ENCODE assay signal across 8 mouse cellular contexts in the genomic region with DNA sequence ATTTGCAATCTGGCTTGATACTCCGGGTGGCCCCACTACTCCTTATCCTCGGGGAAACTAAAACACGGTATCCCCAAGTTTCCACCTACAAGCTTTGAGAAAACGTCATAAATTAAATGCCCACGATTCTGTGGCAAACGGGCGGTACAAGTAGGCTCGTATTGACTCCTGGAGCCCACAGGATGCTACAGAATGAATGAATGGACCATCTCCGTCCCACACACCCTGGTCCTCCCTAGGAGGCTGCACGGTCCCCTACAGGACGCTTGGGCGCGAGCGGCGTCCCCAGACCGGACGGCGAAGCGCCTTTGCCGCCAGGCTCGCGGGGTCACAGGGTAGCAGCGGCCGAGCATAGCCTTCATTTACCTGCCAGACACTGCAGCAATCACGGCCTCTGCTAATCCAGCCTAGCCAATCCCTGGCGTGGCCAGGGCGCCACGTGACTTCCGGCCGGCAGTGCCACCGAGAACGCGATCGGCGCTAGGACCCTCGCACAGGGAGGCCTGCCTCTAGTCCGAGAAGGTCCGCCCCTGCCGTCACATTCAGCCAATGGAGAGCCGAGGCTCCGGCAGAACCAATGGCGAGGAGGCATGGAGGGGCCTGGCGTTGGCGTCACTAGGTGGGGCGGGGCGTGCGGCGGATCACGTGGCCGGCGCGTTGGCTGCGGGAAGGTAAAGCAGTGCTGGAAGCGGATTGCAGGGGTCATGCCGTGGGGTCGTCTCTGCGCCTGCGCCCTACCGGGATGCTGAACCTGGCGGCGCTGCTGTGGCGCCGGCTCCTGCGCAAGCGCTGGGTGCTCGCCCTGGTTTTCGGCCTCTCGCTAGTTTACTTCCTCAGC. TPM values are rescaled to one million over a fixed set of nuclear protein-coding genes. Genes with fewer than 3 reads are reported as not detected.
DNase-seq lines count a peak whose midpoint lies in the region; ATAC-seq lines count a peak whose summit lies in the region.

TSS of gene Rnft2 (minus strand) at position 511 of the 838 bp plus-strand sequence.
TSS of gene 2410131K14Rik (plus strand) at position 622 of the 838 bp plus-strand sequence.

- no peaks in the 10 kb centered on the region for H3K27me3 ChIP-seq in lung, embryonic 16.5 days (ENCODE audit: control insufficient read depth, insufficient read depth, low read depth, low read length)

- H3K4me3 ChIP-seq in lung, embryonic 16.5 days (ENCODE audit: low read length): peak within 1 kb of the TSS; percentile 72

- H3K4me2 ChIP-seq in lung, embryonic 16.5 days (ENCODE audit: low read depth, low read length): peak within 1 kb of the TSS; percentile 90

- no peaks in the 10 kb centered on the region for H3K36me3 ChIP-seq in lung, embryonic 16.5 days (ENCODE audit: control insufficient read depth, insufficient read depth, low read length)

- under 1% methylated on average over 64 of the region's 68 CpGs for WGBS in lung, embryonic 16.5 days

- H3K27ac ChIP-seq in lung, embryonic 16.5 days (ENCODE audit: low read length): peak within 1 kb of the TSS; percentile 58; the same call in 1 of the 2 replicates

- H3K9me3 ChIP-seq in lung, embryonic 16.5 days (ENCODE audit: control insufficient read depth, low read length): no peaks in the 10 kb centered on the region

- peak within 1 kb of the TSS; percentile 82 for H3K9ac ChIP-seq in lung, embryonic 16.5 days (ENCODE audit: low read length)

- peak; percentile 91 for DNase-seq in MEL-GATA-1-ER (ENCODE audit: extremely low read depth, low read depth)
- DNase-seq in cerebellum, adult 8-10 months: peak; percentile 99
- DNase-seq in forelimb bud, embryonic 11.5 days (ENCODE audit: low read depth, low spot score): peak; percentile 99
- peak; percentile 98 for DNase-seq in layer of hippocampus, adult 9-10 months (ENCODE audit: low spot score)
- peak; percentile 98 for DNase-seq in ovary, postnatal 10 days (ENCODE audit: low spot score)
- DNase-seq in thymus, postnatal 10 days (ENCODE audit: low spot score in 2 of 2): peak; percentile 99 to 100

- peak; percentile 99 to 100 for ATAC-seq in hematopoietic stem cell, adult 5-6 weeks (replicated peaks in 1 of 2; ENCODE audit: insufficient read depth in 1 of 2, low FRiP score in 2 of 2, low TSS enrichment in 1 of 2, low read depth in 1 of 2, poor library complexity in 2 of 2, severe bottlenecking in 2 of 2)
- ATAC-seq in lung, embryonic 16.5 days (ENCODE audit: low read depth): peak; percentile 100

- peaks cover 10% of the 10 kb centered on the region for H3K4me1 ChIP-seq in lung, embryonic 16.5 days (replicated peaks; ENCODE audit: control insufficient read depth, insufficient read depth, low read length)

RNA-seq across cellular contexts. Expression of gene Rnft2, which starts in this region (rescaled TPM):
- total RNA-seq in hematopoietic stem cell, adult 5-6 weeks (2017): not detected in 2 replicates
- 1.8 and 2.1 TPM in 2 replicates for polyA plus RNA-seq in lung, embryonic 16.5 days (2015; fragmentation: Nextera tagmentation; extraction: Ambion mirVana)

RNA-seq across cellular contexts. Expression of gene 2410131K14Rik, which starts in this region (rescaled TPM):
- 3.3 and 3.8 TPM in 2 replicates for total RNA-seq in hematopoietic stem cell, adult 5-6 weeks (2017)
- polyA plus RNA-seq in lung, embryonic 16.5 days (2015; fragmentation: Nextera tagmentation; extraction: Ambion mirVana): 6.9 and 7.2 TPM in 2 replicates

Comparison
In these comparisons a context has a peak if more than half of its experiments do, and no peak if none do; other contexts are left out.
1. Peak in every context shown above with its lines: DNase-seq, ATAC-seq, H3K4me3 ChIP-seq and H3K27ac ChIP-seq.